Mouse (Mus musculus): ENCODE results near the gene Gm20388.

Gene Gm20388

GRCm38 (mm10) chr8:123670766-123671165 lies 3760.1 kb downstream of the Gm20388 start:
- no peak for DNase-seq (ENCODE audit: low spot score in 2 of 2)

GRCm38 (mm10) chr8:123671454-123671853 lies 3760.8 kb downstream of the Gm20388 start:
- DNase-seq (ENCODE audit: low spot score in 2 of 2) = no peak

GRCm38 (mm10) chr8:123672648-123673047 lies 3762.0 kb downstream of the Gm20388 start:
- no peak for DNase-seq (ENCODE audit: low spot score in 2 of 2)

GRCm38 (mm10) chr8:123675611-123676010 lies 3765.0 kb downstream of the Gm20388 start:
- no peak for DNase-seq (ENCODE audit: low spot score in 2 of 2)

GRCm38 (mm10) chr8:123678390-123678789 lies 3767.7 kb downstream of the Gm20388 start:
- DNase-seq (ENCODE audit: low spot score in 2 of 2) = no peak

GRCm38 (mm10) chr8:123682073-123682761 lies 3771.6 kb downstream of the Gm20388 start:
- no peak for DNase-seq (ENCODE audit: low spot score in 2 of 2)

- DNase-seq (ENCODE audit: low spot score in 2 of 2) = no peak
Observed at GRCm38 (mm10) chr8:123683321-123683720, 3772.7 kb downstream of the Gm20388 start.

- no peak for DNase-seq (ENCODE audit: low spot score in 2 of 2)
Observed at GRCm38 (mm10) chr8:123684806-123685205, 3774.2 kb downstream of the Gm20388 start.

GRCm38 (mm10) chr8:123685477-123685876 lies 3774.8 kb downstream of the Gm20388 start:
- no peak for DNase-seq (ENCODE audit: low spot score in 2 of 2)

- no peak for DNase-seq (ENCODE audit: low spot score in 2 of 2)
Observed at GRCm38 (mm10) chr8:123687826-123688225, 3777.2 kb downstream of the Gm20388 start.

- no peak for DNase-seq (ENCODE audit: low spot score in 2 of 2)
Observed at GRCm38 (mm10) chr8:123692165-123692962, 3781.7 kb downstream of the Gm20388 start.

- DNase-seq (ENCODE audit: low spot score in 2 of 2) = no peak
Observed at GRCm38 (mm10) chr8:123696167-123696566, 3785.5 kb downstream of the Gm20388 start.

GRCm38 (mm10) chr8:123697329-123697728 lies 3786.7 kb downstream of the Gm20388 start:
- no peak for DNase-seq (ENCODE audit: low spot score in 2 of 2)

GRCm38 (mm10) chr8:123700399-123701070 lies 3789.9 kb downstream of the Gm20388 start:
- DNase-seq (ENCODE audit: low spot score in 2 of 2) = no peak

GRCm38 (mm10) chr8:123701952-123702587 lies 3791.4 kb downstream of the Gm20388 start:
- peak in 1 of 2 experiments; percentile 76 for DNase-seq (ENCODE audit: low spot score in 2 of 2)

GRCm38 (mm10) chr8:123705376-123705775 lies 3794.7 kb downstream of the Gm20388 start:
- DNase-seq (ENCODE audit: low spot score in 2 of 2) = no peak

- DNase-seq (ENCODE audit: low spot score in 2 of 2) = no peak
Observed at GRCm38 (mm10) chr8:123707137-123707536, 3796.5 kb downstream of the Gm20388 start.

- DNase-seq (ENCODE audit: low spot score in 2 of 2) = no peak
Observed at GRCm38 (mm10) chr8:123708729-123709128, 3798.1 kb downstream of the Gm20388 start.

GRCm38 (mm10) chr8:123710335-123710734 lies 3799.7 kb downstream of the Gm20388 start:
- peak; percentile 34 to 51 for DNase-seq (ENCODE audit: low spot score in 2 of 2)

GRCm38 (mm10) chr8:123714451-123714850 lies 3803.8 kb downstream of the Gm20388 start:
- DNase-seq (ENCODE audit: low spot score in 2 of 2) = no peak

GRCm38 (mm10) chr8:123715916-123716592 lies 3805.4 kb downstream of the Gm20388 start:
- DNase-seq (ENCODE audit: low spot score in 2 of 2) = no peak

All from urinary bladder, adult 18-20 months (tissue).